Mouse (Mus musculus) heart, postnatal 25 days (tissue): ENCODE measurements around the gene Rab39. TPM values are rescaled to one million over a fixed set of nuclear protein-coding genes. Genes with fewer than 3 reads are reported as not detected.

Experiments
- DNase-seq: peaks from one replicate; pipeline ENCODE4 v3.0.0; 2022; ENCODE audit warnings: low spot score
- intact Hi-C: fragments of 180-260 bp; cut with DNase I; formaldehyde crosslinking; loops from one replicate; pipeline ENCODE4 v1.15.1; 2025
- total RNA-seq, 2 experiments: library from RNA; stranded (reverse); gene quantifications; 2 replicates each; pipeline ENCODE4 v1.2.3; 2021

Rab39 gene
- total RNA-seq, 2 experiments from 2014 or later: 0.08 to 0.25 TPM

DNA sequence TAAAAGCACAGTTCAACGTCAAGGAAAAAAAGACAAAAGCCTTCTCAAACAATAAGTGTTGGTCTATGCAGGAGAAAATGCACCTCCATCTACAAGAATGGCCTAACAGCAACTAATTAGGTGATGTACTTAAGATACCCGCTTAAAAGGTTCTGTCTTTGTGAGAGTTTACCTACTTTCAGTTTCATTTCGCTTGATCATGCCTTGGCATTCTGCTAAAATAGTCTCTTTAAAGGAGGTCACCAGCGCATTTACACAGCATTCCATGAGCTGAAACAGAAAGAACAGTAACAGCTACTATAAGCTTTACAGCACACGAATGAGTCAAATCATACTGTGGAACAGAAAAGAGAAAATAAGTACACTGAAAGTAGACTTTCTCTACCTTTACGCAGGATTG lies 71.2 kb downstream of the Rab39 start:
- DNase-seq: no peak
- intact Hi-C loops: no loop called here

Other genes starting within 250 kb of the Rab39 start
- gene Atm, start 169.5 kb downstream of the Rab39 start, total RNA-seq: 1 to 10 TPM; 7.9 to 9.3 TPM
- gene Npat, start 169.2 kb downstream of the Rab39 start, total RNA-seq: 1 to 10 TPM; 7.5 to 7.8 TPM
- gene Acat1, start 95.8 kb downstream of the Rab39 start, total RNA-seq: 100 to 1,000 TPM; 276 to 289 TPM
- gene Cul5, start 36.2 kb downstream of the Rab39 start, total RNA-seq: 10 to 100 TPM; 43.4 to 46.4 TPM
- gene Slc35f2, start 65.3 kb upstream of the Rab39 start, total RNA-seq: under 1 TPM in 1 of 2 experiments, not detected in 1; 0.10 TPM
- gene Sln, start 143.9 kb upstream of the Rab39 start, total RNA-seq: 10 to 100 TPM; 76.0 to 99.3 TPM